Mouse (Mus musculus) bone marrow, adult 2 months (tissue): ENCODE results near the gene Sntb2. TPM values are rescaled to one million over a fixed set of nuclear protein-coding genes. Genes with fewer than 3 reads are reported as not detected.
A peak's percentile ranks its signal among the peaks of the same experiment; 100 is the strongest.

ENCODE experiments used
- H3K27ac ChIP-seq: fragments of 200-500 bp; 2 replicates; pipeline ENCODE4 v1.5.1; 2012; ENCODE audit warnings: low read depth, mild to moderate bottlenecking, control low read depth, inconsistent platforms, low read length; ENCODE audit not compliant: control insufficient read depth, poor library complexity, insufficient read depth
- H3K4me1 ChIP-seq: fragments of 200-500 bp; 2 replicates; pipeline ENCODE4 v1.6.1; 2011; ENCODE audit warnings: low read length; ENCODE audit not compliant: control insufficient read depth, insufficient read depth
- H3K4me3 ChIP-seq: fragments of 200-500 bp; replicated peaks from 2 replicates; pipeline ENCODE3; 2011; ENCODE audit warnings: mild to moderate bottlenecking, low read depth, low read length, control low read depth; ENCODE audit not compliant: control insufficient read depth
- CTCF ChIP-seq: fragments of 200-500 bp; IDR thresholded peaks from 2 replicates; pipeline ENCODE4 v1.5.1; 2011; ENCODE audit warnings: low read length, control low read depth; ENCODE audit not compliant: control insufficient read depth, insufficient read depth
- POLR2A ChIP-seq: fragments of 200-500 bp; IDR thresholded peaks from 2 replicates; pipeline ENCODE4 v1.6.1; 2011; ENCODE audit warnings: low read depth, mild to moderate bottlenecking, control low read depth, low read length, borderline replicate concordance; ENCODE audit not compliant: control insufficient read depth
- WGBS: fragments of 180-500 bp; shearing (Covaris S2); methylation state at CpG from one replicate; pipeline ENCODE4 v1.1.7; 2018; 5-methylcytosine and 5-hydroxymethylcytosine counted together
- polyA plus RNA-seq: library from polyadenylated mRNA; stranded (reverse); fragments of >200 nt; gene quantifications from 2 replicates; pipeline ENCODE4 v1.2.4, GENCODE M21; 2011; ENCODE audit warnings: low replicate concordance; ENCODE audit not compliant: missing spikeins, insufficient read depth, insufficient read length

Sntb2 gene
- polyA plus RNA-seq, 1 experiment = 5.2 TPM

GRCm38 (mm10) chr8:107045478-107045877 lies 109.9 kb downstream of the Sntb2 start:
- Histone ChIP-seq H3K4me3 (no peak overlapping the region), H3K27ac (no peak overlapping the region), H3K4me1 (no peaks in the 10 kb centered on the region)
- no peak for TF ChIP-seq POLR2A
- TF ChIP-seq CTCF = no peak
- 80% methylated on average over 6 of the region's 6 CpGs for WGBS

GRCm38 (mm10) chr8:107046976-107047375 lies 111.4 kb downstream of the Sntb2 start:
- Histone ChIP-seq H3K4me1 (no peaks in the 10 kb centered on the region), H3K27ac (no peak overlapping the region), H3K4me3 (no peak overlapping the region)
- 65% methylated on average over 5 of the region's 5 CpGs for WGBS
- TF ChIP-seq CTCF (no peak), POLR2A (no peak)

GRCm38 (mm10) chr8:107048061-107048941 lies 112.8 kb downstream of the Sntb2 start, which contains the start of gene Pdf:
Gene Pdf, minus strand, starts transcription at chr8:107048614.
- TF ChIP-seq CTCF (no peak), POLR2A (peak; percentile 80; the same call in 1 of the 2 replicates)
- no peaks in the 10 kb centered on the region for H3K4me1 ChIP-seq
- H3K27ac ChIP-seq = peak within 1 kb of the TSS; percentile 86
- H3K4me3 ChIP-seq = peak within 1 kb of the TSS; percentile 84
- WGBS = under 1% methylated on average over 87 of the region's 87 CpGs

GRCm38 (mm10) chr8:107049480-107049879 lies 113.9 kb downstream of the Sntb2 start:
- TF ChIP-seq POLR2A = no peak
- no peak for TF ChIP-seq CTCF

GRCm38 (mm10) chr8:107052046-107052445 lies 116.5 kb downstream of the Sntb2 start:
- H3K4me1 ChIP-seq = no peaks in the 10 kb centered on the region
- no peak overlapping the region for H3K4me3 ChIP-seq
- no peak for TF ChIP-seq CTCF
- TF ChIP-seq POLR2A = no peak
- 88% methylated on average over 8 of the region's 8 CpGs for WGBS
- H3K27ac ChIP-seq = no peak overlapping the region

More at GRCm38 (mm10) chr8:107049480-107049879, 113.9 kb downstream of the Sntb2 start:
- H3K4me1 ChIP-seq = no peaks in the 10 kb centered on the region
- no peak overlapping the region for H3K4me3 ChIP-seq
- H3K27ac ChIP-seq = no peak overlapping the region
- 81% methylated on average over 4 of the region's 4 CpGs for WGBS

- WGBS = under 1% methylated on average over 88 of the region's 88 CpGs
Measured at GRCm38 (mm10) chr8:107056076-107056972, 120.8 kb downstream of the Sntb2 start, which contains the start of the genes Cog8 and Nip7. Gene Cog8, minus strand, starts transcription at chr8:107056689. Gene Nip7, plus strand, starts transcription at chr8:107056877.

GRCm38 (mm10) chr8:107056973-107057369 lies 121.4 kb downstream of the Sntb2 start:
- TF ChIP-seq POLR2A (no peak), CTCF (peak; percentile 13; the same call in 1 of the 2 replicates)
- WGBS = 1% methylated on average over 33 of the region's 33 CpGs
- Histone ChIP-seq H3K4me3 (peak overlapping the region; percentile 97), H3K27ac (peak overlapping the region; percentile 23), H3K4me1 (peaks cover 1% of the 10 kb centered on the region; the same call in 1 of the 2 replicates)

More at GRCm38 (mm10) chr8:107056076-107056972, 120.8 kb downstream of the Sntb2 start, which contains the start of the genes Cog8 and Nip7:
- Histone ChIP-seq H3K27ac (peak within 1 kb of the TSS; percentile 93), H3K4me1 (peaks cover 1% of the 10 kb centered on the region; the same call in 1 of the 2 replicates), H3K4me3 (peak within 1 kb of the TSS; percentile 97)
- no peak for TF ChIP-seq CTCF
- peak; percentile 83 for TF ChIP-seq POLR2A
